Mouse (Mus musculus) frontal cortex, postnatal 36 days (tissue): ENCODE data around the gene Slc25a17.

Experiments used
- DNase-seq, 2 experiments: peaks; one replicate each; pipeline ENCODE4 v3.0.0; 2022; ENCODE audit warnings: low spot score in 2 of 2

The Slc25a17 gene

GRCm38 (mm10) chr15:81301193-81302070 lies 59.2 kb downstream of the Slc25a17 start:
- DNase-seq: no peak

DNA sequence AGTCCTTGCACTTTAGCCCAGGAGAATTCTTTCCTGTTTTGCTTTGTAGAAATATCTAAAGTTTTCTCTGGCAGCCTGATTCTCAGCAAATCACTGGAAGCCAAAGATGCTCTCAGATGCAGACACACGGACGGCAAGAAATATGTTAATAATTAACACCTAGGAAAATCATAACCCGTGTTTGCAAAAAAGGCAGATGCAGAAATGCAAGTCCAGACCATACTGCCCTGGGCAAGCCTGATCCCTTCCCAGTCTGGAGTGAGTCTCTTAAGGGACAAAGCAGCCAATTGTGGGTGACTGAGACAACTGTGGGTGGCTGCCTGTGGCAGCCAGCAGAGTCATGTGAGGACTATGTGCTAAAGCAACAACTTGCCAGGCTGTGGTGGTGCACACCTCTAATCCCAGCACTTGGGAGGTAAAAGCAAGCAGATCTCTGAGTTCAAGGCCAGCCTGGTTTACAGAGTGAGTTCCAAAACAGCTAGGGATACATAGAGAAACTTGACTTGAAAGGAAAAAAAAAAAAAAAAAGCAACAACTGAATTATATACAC lies 60.0 kb downstream of the Slc25a17 start:
- DNase-seq: no peak

- no peak for DNase-seq
These were observed 61.1 kb downstream of the Slc25a17 start for GRCm38 (mm10) chr15:81299549-81299948.

GRCm38 (mm10) chr15:81298213-81298612 lies 62.4 kb downstream of the Slc25a17 start:
- DNase-seq: no peak

GRCm38 (mm10) chr15:81297543-81297942 lies 63.1 kb downstream of the Slc25a17 start:
- no peak for DNase-seq

- no peak for DNase-seq
These were observed 65.7 kb downstream of the Slc25a17 start for GRCm38 (mm10) chr15:81294897-81295296.

- peak in 1 of 2 experiments; percentile 66 for DNase-seq
These were observed 66.2 kb downstream of the Slc25a17 start for GRCm38 (mm10) chr15:81294386-81294785.

GRCm38 (mm10) chr15:81290747-81291146 lies 69.9 kb downstream of the Slc25a17 start:
- no peak for DNase-seq

DNA sequence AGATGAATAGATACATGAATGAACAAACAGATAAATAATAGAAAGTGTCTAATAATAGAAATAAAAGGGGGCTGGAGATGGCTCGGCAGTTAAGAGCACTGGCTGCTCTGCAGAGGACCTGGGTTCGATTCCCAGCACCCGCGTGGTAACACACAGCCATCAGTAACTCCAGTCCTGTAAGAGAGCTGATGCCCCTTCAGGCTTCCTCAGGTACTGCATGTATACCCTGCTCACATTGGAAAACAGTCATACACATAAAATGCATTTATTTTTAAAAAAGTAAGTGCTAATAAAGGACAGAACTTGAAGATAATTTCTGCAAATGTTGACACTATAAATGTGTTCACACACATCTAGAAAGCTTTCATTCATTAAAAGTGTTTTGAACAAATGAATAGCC lies 70.4 kb downstream of the Slc25a17 start:
- DNase-seq: no peak

DNA sequence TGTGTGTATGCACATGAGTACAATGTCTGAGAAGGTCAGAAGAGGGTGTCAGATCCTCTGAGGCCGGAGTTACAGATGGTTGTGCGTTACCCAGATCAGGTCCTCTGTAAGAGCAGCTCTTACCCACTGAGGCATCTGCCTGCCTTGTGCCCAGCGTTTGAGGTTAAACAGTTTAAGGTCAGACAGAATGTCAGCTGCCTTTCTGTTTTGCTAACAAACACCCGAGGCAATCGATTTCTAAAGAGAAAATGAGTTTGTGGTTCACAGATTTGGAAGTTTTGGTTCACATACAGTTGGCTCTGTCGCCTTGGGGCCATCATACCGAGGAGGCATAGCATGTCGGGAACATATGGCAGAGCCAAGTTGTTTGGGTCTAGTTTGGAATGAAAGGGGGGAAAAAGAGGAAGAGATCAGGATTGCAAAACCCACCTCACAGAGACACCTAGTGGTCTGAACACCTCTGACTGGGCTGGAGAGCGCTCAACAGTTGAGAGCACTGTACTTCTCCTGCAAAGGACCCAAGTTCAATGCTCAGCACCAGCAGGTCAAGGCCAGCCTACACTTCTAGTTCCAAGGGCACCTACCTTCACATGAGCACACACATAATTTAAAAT lies 76.4 kb downstream of the Slc25a17 start:
- DNase-seq: no peak

- DNase-seq: no peak
These were observed 81.9 kb downstream of the Slc25a17 start for GRCm38 (mm10) chr15:81278699-81279098.

DNA sequence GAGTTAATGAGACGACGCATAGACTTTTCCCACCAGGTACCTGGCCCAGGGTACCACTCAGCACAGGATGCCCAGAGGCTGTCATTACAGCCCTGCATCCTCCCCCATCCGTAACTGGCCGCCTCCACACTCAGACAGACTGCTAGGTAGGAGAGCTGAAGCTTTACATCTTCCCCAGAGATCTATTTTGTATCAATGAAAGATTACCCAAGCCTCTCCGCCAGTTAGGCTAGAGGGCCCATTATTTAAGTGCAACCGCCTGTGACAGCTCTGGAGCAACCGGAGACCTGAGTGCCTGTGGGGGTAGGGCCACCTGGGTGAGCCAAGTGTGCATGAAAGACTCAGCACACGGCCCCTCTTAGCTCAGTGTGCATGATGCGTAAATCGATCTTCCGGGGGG lies 82.7 kb downstream of the Slc25a17 start:
- no peak for DNase-seq

DNA sequence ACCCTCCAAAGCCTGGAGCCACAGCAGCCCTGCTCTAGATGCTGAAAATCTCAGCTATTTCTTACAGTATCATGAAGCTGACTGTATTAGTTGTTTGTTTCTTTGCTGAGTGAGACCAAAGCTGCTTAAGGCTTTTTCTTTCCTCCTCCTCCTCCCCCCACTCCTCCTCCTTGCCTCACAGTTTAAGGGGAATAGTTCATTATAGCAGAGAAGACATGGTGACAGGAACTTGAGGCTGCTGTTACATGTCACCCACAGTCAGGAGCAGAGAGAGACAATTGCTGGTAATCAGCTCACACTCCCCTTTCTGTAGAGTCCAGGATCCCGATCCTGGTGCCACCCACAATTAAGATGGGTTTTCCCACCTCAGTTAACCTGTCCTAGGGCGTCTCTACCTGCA lies 87.3 kb downstream of the Slc25a17 start:
- no peak for DNase-seq

DNA sequence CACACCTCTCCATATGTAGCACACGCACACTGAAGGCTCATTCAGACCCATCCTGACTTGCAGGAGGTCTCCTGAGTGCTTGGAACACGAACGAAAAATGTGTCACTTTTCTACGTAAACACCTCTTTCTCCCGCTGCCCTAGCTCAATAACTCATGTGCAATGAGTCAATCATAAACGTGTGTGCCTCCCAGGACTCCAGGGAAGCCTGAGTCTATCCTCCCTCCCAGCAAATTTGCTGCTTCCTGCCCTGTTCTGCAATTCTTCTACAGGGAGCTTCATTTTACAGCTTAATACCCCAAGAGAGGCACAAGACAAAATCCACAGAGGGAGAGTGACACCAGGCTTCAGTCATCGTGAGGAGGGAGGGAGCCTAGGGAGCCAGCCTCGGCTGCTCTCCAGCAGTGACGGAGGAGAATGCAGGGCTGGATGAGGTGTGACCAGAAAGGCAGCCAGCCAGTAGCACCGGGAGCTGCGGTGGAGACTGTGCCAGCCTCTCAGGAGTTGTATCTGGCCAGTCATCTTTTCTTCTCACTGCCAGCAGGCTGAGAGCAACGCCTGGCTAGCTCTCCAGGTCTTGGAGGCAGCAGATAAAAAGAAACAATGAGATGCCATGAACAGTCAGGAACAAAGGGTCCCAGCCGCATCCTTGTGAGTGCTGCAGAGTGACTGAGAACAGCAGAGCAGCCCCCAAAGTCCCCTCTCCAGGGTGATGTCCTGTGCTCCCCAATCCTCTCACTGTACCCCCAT lies 88.1 kb downstream of the Slc25a17 start:
- peak; percentile 60 to 70 for DNase-seq
